Mouse (Mus musculus): ENCODE measurements around the gene Srgap1. TPM values are rescaled to one million over a fixed set of nuclear protein-coding genes. Genes with fewer than 3 reads are reported as not detected.

Gene Srgap1
- total and polyA plus RNA-seq, 2 experiments from 2014 or later, result 18.8 to 24.4 TPM

GRCm38 (mm10) chr10:122051831-122052230 lies 4.7 kb upstream of the Srgap1 start:
- no peaks in the 10 kb centered on the region for H3K9me3 ChIP-seq (ENCODE audit: low read length)
- H3K4me3 ChIP-seq (ENCODE audit: low read length), result no peak overlapping the region
- no peak overlapping the region for H3K4me2 ChIP-seq (ENCODE audit: low read depth, low read length)
- DNase-seq (ENCODE audit: low spot score) (peak; percentile 90), ATAC-seq (no peak)
- H3K27me3 ChIP-seq (ENCODE audit: insufficient read depth, low read length), result no peaks in the 10 kb centered on the region
- WGBS, result 25% methylated on average over 6 of the region's 6 CpGs
- H3K4me1 ChIP-seq (ENCODE audit: insufficient read depth, low read length), result no peaks in the 10 kb centered on the region
- no peak overlapping the region for H3K9ac ChIP-seq (replicated peaks; ENCODE audit: low read length)
- TF ChIP-seq CTCF (IDR thresholded peaks at IDR 0.05; ENCODE audit: low read depth), result peak; percentile 100
- no peak overlapping the region for H3K27ac ChIP-seq
- no peaks in the 10 kb centered on the region for H3K36me3 ChIP-seq (ENCODE audit: insufficient read depth, low read length)

GRCm38 (mm10) chr10:122047727-122048365 lies 731 bp upstream of the Srgap1 start:
- Histone ChIP-seq H3K27ac (peak overlapping the region; percentile 90), H3K4me2 (ENCODE audit: low read depth, low read length) (peak overlapping the region; percentile 72), H3K27me3 (ENCODE audit: insufficient read depth, low read length) (no peaks in the 10 kb centered on the region), H3K4me3 (ENCODE audit: low read length) (peak overlapping the region; percentile 85), H3K4me1 (ENCODE audit: insufficient read depth, low read length) (peaks cover 5% of the 10 kb centered on the region), H3K9me3 (ENCODE audit: low read length) (no peaks in the 10 kb centered on the region), H3K9ac (replicated peaks; ENCODE audit: low read length) (peak overlapping the region; percentile 90), H3K36me3 (ENCODE audit: insufficient read depth, low read length) (no peaks in the 10 kb centered on the region)
- 12% methylated on average over 40 of the region's 44 CpGs for WGBS
- ATAC-seq, result peak; percentile 80
- peak; percentile 55 for TF ChIP-seq CTCF (IDR thresholded peaks at IDR 0.05; ENCODE audit: low read depth)
- peak; percentile 89 for DNase-seq (ENCODE audit: low spot score)

- no peaks in the 10 kb centered on the region for H3K27me3 ChIP-seq (ENCODE audit: insufficient read depth, low read length)
- H3K4me3 ChIP-seq (ENCODE audit: low read length), result peak overlapping the region; percentile 85
- peak overlapping the region; percentile 90 for H3K9ac ChIP-seq (replicated peaks; ENCODE audit: low read length)
- H3K4me2 ChIP-seq (ENCODE audit: low read depth, low read length), result peak overlapping the region; percentile 72
- no peak for TF ChIP-seq CTCF (IDR thresholded peaks at IDR 0.05; ENCODE audit: low read depth)
- H3K27ac ChIP-seq, result peak overlapping the region; percentile 90
- no peaks in the 10 kb centered on the region for H3K36me3 ChIP-seq (ENCODE audit: insufficient read depth, low read length)
- H3K9me3 ChIP-seq (ENCODE audit: low read length), result no peaks in the 10 kb centered on the region
- DNase-seq (ENCODE audit: low spot score) (peak; percentile 41), ATAC-seq (no peak)
- 2% methylated on average over 13 of the region's 13 CpGs for WGBS
- H3K4me1 ChIP-seq (ENCODE audit: insufficient read depth, low read length), result peaks cover 5% of the 10 kb centered on the region
These were observed 608 bp downstream of the Srgap1 start for GRCm38 (mm10) chr10:122046511-122046903.

- no peak for TF ChIP-seq CTCF (IDR thresholded peaks at IDR 0.05; ENCODE audit: low read depth)
- H3K9me3 ChIP-seq (ENCODE audit: low read length), result no peaks in the 10 kb centered on the region
- no peaks in the 10 kb centered on the region for H3K27me3 ChIP-seq (ENCODE audit: insufficient read depth, low read length)
- 5% methylated on average over 9 of the region's 9 CpGs for WGBS
- H3K27ac ChIP-seq, result peak overlapping the region; percentile 90
- H3K4me1 ChIP-seq (ENCODE audit: insufficient read depth, low read length), result peaks cover 5% of the 10 kb centered on the region
- peak overlapping the region; percentile 90 for H3K9ac ChIP-seq (replicated peaks; ENCODE audit: low read length)
- ATAC-seq (no peak), DNase-seq (ENCODE audit: low spot score) (no peak)
- H3K36me3 ChIP-seq (ENCODE audit: insufficient read depth, low read length), result no peaks in the 10 kb centered on the region
- H3K4me3 ChIP-seq (ENCODE audit: low read length), result peak overlapping the region; percentile 85
- peak overlapping the region; percentile 72 for H3K4me2 ChIP-seq (ENCODE audit: low read depth, low read length)
These were observed 1.2 kb downstream of the Srgap1 start for GRCm38 (mm10) chr10:122045946-122046345.

GRCm38 (mm10) chr10:122044926-122045325 lies 2.2 kb downstream of the Srgap1 start:
- 57% methylated on average over 4 of the region's 4 CpGs for WGBS
- Histone ChIP-seq H3K4me3 (ENCODE audit: low read length) (peak overlapping the region; percentile 85), H3K4me1 (ENCODE audit: insufficient read depth, low read length) (peaks cover 5% of the 10 kb centered on the region), H3K9ac (replicated peaks; ENCODE audit: low read length) (0 out of 2 replicates have a peak overlapping the region, but pooled peaks have one; percentile 24), H3K27ac (peak overlapping the region; percentile 32; the same call in 1 of the 2 replicates), H3K4me2 (ENCODE audit: low read depth, low read length) (peak overlapping the region; percentile 72), H3K27me3 (ENCODE audit: insufficient read depth, low read length) (no peaks in the 10 kb centered on the region), H3K36me3 (ENCODE audit: insufficient read depth, low read length) (no peaks in the 10 kb centered on the region), H3K9me3 (ENCODE audit: low read length) (no peaks in the 10 kb centered on the region)
- TF ChIP-seq CTCF (IDR thresholded peaks at IDR 0.05; ENCODE audit: low read depth), result no peak
- DNase-seq (ENCODE audit: low spot score) (no peak), ATAC-seq (no peak)

- 35% methylated on average over 4 of the region's 4 CpGs for WGBS
- H3K4me3 ChIP-seq (ENCODE audit: low read length), result no peak overlapping the region
- H3K36me3 ChIP-seq (ENCODE audit: insufficient read depth, low read length), result no peaks in the 10 kb centered on the region
- H3K4me1 ChIP-seq (ENCODE audit: insufficient read depth, low read length), result peaks cover 5% of the 10 kb centered on the region
- H3K27me3 ChIP-seq (ENCODE audit: insufficient read depth, low read length), result no peaks in the 10 kb centered on the region
- no peak overlapping the region for H3K27ac ChIP-seq
- H3K9me3 ChIP-seq (ENCODE audit: low read length), result no peaks in the 10 kb centered on the region
- H3K9ac ChIP-seq (replicated peaks; ENCODE audit: low read length), result no peak overlapping the region
- no peak for ATAC-seq
- DNase-seq (ENCODE audit: low spot score), result no peak
- peak; percentile 62 for TF ChIP-seq CTCF (IDR thresholded peaks at IDR 0.05; ENCODE audit: low read depth)
- H3K4me2 ChIP-seq (ENCODE audit: low read depth, low read length), result no peak overlapping the region
These were observed 6.7 kb downstream of the Srgap1 start for GRCm38 (mm10) chr10:122040372-122040771.

- Histone ChIP-seq H3K9me3 (ENCODE audit: low read length) (no peaks in the 10 kb centered on the region), H3K9ac (replicated peaks; ENCODE audit: low read length) (no peak overlapping the region), H3K4me2 (ENCODE audit: low read depth, low read length) (no peak overlapping the region), H3K4me1 (ENCODE audit: insufficient read depth, low read length) (peaks cover under 1% of the 10 kb centered on the region; the same call in 1 of the 2 replicates), H3K27me3 (ENCODE audit: insufficient read depth, low read length) (no peaks in the 10 kb centered on the region), H3K27ac (no peak overlapping the region), H3K4me3 (ENCODE audit: low read length) (no peak overlapping the region), H3K36me3 (ENCODE audit: insufficient read depth, low read length) (no peaks in the 10 kb centered on the region)
- DNase-seq (ENCODE audit: low spot score), result no peak
- TF ChIP-seq CTCF (IDR thresholded peaks at IDR 0.05; ENCODE audit: low read depth), result no peak
- 92% methylated on average over 4 of the region's 4 CpGs for WGBS
- ATAC-seq, result no peak
These were observed 7.5 kb downstream of the Srgap1 start for GRCm38 (mm10) chr10:122039566-122039965.
